12 mouse cellular contexts compared by ENCODE assay signal in the genomic region with DNA sequence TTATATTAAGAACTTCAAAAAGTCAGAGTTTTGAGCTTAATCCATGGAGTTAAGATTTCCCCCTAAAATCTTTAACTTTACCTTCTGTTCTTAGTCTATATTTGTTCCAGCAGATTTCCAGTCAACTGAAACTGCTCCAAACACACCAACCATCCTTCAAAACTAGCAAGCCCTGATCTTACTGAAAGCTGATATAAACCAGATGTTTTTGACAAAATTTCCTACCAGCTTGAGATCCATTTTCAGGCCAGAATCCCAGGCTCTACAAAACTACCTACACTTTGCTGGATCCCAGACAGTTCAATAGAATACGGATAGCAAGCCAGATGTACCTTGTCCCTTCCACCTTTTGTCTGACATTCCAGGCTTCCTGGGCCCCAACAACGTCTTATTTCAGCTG. TPM values are rescaled to one million over a fixed set of nuclear protein-coding genes. Genes with fewer than 3 reads are reported as not detected.
"Had no signal": no experiment of that assay in that cellular context is flagged by ENCODE, and none has a peak within 500 bp of the region (broad histone marks: within the 10 kb centered on the region; RNA-seq: fewer than 3 reads in every experiment).

No protein-coding gene starts in this region.

- H3K36me3 ChIP-seq: midbrain, embryonic 13.5 days had no signal

- H3K9ac ChIP-seq: liver, embryonic 14.5 days; midbrain, embryonic 13.5 days had no signal

- H3K27me3 ChIP-seq: midbrain, embryonic 13.5 days had no signal

- H3K4me3 ChIP-seq: layer of hippocampus, adult 2 months; left cerebral cortex, adult 2 months; midbrain, embryonic 13.5 days had no signal

- H3K27ac ChIP-seq: layer of hippocampus, adult 2 months; left cerebral cortex, adult 2 months; liver, embryonic 14.5 days; midbrain, embryonic 13.5 days; stomach, postnatal 0 days had no signal

- H3K9me3 ChIP-seq: midbrain, embryonic 13.5 days had no signal

- H3K4me2 ChIP-seq: midbrain, embryonic 13.5 days had no signal

- DNase-seq: kidney, postnatal 10 days; kidney, postnatal 4 days; lung, adult 18-20 months; lung, postnatal 14 days; right cerebral cortex, postnatal 25 days; thymus, postnatal 4 days had no signal

- ATAC-seq: midbrain, embryonic 13.5 days had no signal

- H3K4me1 ChIP-seq: midbrain, embryonic 13.5 days had no signal

RNA-seq across cellular contexts. Expression of a gene that starts 20.6 kb away (rescaled TPM):
- total RNA-seq: megakaryocyte-erythroid progenitor cell, adult 5-6 weeks had no signal
